Mouse (Mus musculus): ENCODE data around the gene Phf20.

Phf20 gene

DNA sequence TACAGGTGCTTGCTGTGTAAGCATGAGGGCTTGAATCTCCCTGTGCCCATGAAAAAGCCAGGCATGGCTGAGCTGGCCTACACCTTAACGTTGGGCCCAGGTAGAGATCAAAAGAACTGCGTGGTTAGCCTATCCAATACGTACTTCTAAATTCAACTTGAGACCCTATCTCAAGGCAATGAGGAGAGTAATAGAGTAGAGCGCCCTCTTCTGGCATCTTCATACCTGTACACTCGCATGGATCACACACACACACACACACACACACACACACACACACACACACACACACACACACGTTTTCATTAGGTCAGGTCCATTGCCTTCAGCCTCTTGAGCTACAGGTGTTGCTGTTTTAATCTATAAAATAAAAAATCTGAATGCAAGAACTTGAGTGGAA, 118.5 kb downstream of the Phf20 start:
- DNase-seq (ENCODE audit: low read depth) = no peak

DNA sequence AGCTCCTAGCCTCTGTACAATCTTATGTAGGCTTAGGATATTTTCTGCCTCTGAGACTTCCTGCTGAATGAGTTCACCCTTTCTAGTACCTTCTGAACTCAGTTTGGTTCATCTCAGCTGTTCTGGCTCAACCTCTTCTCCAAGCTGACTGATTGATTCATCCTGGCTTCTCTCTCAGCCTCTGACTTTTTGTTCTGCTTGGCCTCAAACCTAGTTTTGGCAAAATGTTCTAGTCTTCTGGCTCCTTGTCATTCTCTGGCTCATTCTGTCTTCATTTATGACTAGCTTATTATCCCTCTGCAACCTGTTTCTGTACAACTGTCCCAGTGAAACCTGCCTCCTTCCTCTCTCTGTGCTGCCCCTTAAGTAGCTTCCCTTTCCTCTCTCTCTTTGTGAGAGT, 122.2 kb downstream of the Phf20 start:
- no peak for DNase-seq (ENCODE audit: low read depth)

DNA sequence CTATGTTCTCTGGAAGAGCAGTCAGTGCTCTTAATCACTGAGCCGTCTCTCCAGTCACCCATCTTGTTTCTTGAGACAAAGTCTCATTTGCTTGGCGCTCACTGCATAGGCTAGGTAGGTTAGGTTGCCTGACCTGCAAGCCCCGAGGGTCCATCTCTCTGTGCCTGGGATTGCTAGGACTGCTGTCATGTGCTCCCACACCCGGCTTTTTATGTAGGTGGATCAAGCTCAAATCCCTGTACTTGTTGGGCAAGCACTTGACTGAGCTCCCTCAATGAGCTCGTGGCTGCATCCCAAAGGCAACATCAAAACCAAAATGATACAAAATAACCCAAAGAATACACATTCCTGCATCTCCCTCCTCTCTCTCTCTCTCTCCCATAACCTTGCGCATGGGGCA, 125.3 kb downstream of the Phf20 start:
- DNase-seq (ENCODE audit: low read depth) = no peak

DNA sequence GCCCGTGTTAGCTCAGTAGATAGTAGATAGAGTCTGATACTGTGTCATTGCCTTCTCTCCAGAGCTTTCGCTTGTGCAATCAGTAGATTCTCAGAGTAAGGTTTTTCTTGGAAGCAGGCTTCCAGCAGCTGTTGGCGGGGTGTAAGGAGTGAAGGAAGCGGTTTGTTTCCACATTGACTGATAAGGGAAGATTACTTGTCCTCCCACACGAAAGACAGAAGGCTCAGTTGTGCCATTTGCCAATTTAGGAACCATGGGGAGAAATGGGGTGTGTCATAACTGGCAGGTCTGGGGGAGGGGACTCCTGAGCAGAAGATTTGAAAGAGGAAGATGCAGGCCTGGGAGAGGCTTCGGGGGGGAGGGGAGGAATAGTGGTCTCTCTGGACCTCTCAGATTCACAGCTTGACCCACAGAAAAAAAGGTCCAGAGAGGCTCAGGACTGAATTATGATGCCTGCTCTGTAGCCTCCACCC, 127.9 kb downstream of the Phf20 start:
- DNase-seq (ENCODE audit: low read depth) = peak; percentile 85

DNA sequence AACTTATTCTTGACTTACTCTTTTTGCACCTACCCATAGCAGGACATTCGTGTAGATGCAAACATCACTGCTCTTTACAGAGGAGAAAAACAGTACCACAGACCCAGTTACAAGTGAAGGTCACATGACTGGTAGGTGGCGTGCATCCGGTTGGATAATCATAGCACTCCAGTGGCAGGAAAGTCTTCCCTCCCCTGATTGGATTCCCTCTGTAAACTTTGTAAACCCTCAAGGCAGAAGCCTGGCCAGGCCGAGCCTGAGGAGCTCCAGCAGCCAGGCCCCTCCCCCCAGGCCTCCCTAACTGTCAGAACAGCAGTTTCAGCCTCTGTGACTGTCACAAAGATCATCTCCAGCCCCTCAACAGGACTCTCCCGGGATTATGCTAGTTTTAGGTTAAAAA, 128.4 kb downstream of the Phf20 start:
- DNase-seq (ENCODE audit: low read depth) = peak; percentile 26

DNA sequence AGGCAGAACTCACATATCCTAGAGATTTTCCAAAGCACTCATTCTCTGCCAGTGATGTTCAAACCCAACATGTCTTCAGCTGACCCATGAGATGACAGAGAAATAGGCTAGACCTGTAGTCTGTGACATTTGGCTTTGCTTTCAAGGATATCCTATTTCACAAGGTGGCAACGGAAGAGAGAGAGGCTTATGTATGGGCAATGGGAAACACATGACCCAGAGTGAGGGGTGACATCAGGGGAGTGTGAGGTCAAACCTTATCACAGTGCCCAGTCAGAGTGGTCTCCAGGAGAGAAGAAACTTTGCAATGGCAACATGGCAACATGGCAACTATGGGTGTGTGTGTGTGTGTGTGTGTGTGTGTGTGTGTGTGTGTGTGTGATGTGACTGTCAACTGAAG, 134.4 kb downstream of the Phf20 start:
- peak; percentile 35 for DNase-seq (ENCODE audit: low read depth)

DNA sequence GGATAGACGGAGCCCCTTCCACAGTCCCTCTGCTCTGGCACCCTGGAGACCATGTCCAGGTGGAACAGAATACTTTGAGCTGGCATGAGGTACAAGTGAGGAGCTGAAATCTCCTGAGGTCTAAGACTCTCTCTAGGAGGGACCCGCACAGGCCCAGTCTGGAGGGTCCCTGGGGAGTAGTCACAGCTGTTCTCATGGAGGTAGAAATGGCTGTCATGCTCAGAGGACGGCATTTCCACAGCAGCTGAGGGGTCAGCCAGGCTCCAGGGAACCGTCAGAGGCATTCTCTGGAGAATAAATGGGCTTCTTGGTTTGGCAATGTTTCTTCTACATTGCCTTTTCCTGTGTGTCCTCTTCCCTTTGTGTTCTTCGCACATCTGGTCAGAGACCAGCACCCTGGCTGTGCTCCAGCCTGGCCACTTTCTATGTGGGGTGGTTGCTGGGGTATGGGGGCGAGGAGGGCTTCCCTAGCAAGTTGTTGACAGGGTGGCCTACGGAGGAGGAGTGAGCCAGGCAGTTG, 135.2 kb downstream of the Phf20 start:
- no peak for DNase-seq (ENCODE audit: low read depth)

DNA sequence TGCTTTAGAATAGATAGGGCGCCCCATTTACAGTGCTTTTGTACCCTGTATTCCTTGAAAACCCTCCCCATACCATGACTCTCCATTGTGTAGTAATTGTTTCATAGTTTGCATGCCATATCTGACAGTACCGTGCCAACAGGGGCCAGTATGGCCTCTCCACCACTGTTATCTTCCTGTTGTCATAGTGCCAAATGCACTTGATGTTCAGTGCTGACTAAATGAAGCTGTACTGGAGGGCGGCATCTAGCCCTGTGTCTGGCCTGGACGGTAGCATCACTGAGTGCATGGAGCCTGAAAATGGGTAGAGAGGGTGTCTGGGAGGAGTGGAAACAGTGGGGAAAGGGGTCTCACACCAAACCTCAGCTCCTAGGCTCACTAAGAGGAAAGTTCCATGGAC, 143.8 kb downstream of the Phf20 start:
- no peak for DNase-seq (ENCODE audit: low read depth)

DNA sequence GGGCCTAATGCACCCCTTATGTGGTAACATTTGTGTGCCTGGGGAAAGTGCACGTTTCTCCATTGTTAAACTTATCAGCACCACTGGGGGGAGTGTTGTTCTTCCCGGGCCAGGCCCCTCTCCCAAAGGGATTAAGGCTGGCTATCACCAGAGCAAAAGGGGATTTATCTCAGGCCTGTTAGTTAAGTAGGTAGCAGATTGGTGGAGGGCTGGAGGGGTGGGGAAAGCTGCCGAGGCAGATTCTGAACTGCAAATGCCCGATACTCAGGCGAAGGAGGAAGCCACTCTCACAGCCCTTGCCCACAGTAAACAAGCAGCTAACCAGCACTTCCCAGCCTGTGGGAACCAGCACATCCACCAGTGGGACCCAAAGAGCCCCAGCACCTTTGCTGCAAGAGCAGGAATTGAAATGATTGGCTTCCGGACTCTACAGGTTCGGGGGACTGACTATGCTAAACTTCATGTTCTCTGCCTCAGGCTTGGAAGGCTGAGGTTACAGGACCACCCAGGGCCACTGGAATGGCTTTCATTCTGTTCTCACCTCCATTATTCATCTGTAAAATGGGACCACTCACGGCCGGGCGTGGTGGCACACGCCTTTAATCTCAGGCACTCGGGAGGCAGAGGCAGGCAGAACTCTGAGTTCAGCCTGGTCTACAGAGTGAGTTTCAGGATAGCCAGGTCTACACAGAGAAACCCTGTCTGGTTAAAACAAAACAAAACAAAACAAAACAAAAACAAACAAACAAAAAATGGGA, 148.7 kb downstream of the Phf20 start:
- DNase-seq (ENCODE audit: low read depth) = peak; percentile 13

DNA sequence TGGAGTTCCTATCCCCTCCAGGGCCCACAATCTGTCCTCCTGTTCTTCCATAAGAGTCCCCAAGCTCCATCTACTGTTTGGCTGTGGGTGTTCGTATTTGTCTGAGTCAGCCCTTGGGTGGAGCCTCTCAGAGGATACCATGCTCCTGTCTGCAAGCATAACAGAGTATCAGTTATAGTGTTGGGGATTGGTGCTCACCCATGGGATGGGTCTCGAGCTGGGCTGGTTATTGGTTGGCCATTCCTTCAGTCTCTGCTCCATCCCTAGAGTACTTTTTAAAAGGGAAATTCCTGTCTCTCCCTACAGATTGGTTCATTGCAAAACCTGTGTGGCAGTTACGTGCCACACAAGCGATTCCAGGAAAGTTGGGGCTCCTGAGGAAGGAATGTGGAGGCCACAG, 152.5 kb downstream of the Phf20 start:
- no peak for DNase-seq (ENCODE audit: low read depth)

DNA sequence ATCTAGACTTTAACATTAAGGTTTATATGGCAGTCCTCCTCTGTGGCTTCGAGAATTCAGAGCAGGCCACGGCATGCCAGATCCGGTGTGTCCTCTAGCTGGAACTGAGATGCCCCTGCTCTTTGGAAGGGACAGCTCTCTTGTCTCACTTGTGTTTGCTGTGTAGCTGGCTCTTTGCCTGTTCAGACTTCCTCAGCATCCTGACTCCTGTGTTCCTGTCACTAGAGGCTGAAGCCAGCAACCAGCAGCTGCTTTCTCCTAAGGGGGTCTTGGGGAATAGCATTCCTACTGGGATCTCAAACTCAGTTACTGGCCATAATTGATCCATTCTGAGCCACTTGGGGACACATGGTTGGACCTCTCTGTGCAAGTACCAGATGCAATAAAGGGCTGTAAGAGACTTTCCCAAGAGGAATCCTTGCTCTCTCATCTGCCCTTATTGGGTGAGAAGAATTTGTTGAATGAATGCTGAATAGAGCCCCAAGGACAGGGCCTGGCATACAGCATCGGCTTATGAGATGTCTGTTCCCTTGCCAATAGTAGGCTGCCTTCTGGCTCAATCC, 153.1 kb downstream of the Phf20 start:
- DNase-seq (ENCODE audit: low read depth) = no peak

DNA sequence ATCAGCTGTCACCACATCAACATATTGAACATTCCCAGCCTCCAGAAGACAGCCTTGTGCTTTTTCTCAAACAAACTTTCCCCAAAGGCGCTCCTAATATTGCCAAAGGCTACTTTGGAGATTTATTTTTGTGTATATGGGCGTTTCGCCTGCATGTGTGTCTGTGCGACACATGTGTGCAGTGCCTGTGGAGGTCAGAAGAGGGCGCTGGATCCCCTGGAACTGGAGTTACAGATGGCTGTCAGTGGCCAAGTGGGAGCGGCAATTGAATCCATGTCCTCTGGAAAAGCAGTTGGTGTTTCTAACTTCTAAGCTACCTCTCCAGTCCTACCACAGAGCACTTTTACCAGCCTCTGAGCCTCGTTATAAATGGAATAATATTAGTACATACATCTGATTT, 155.0 kb downstream of the Phf20 start:
- peak; percentile 12 for DNase-seq (ENCODE audit: low read depth)

DNA sequence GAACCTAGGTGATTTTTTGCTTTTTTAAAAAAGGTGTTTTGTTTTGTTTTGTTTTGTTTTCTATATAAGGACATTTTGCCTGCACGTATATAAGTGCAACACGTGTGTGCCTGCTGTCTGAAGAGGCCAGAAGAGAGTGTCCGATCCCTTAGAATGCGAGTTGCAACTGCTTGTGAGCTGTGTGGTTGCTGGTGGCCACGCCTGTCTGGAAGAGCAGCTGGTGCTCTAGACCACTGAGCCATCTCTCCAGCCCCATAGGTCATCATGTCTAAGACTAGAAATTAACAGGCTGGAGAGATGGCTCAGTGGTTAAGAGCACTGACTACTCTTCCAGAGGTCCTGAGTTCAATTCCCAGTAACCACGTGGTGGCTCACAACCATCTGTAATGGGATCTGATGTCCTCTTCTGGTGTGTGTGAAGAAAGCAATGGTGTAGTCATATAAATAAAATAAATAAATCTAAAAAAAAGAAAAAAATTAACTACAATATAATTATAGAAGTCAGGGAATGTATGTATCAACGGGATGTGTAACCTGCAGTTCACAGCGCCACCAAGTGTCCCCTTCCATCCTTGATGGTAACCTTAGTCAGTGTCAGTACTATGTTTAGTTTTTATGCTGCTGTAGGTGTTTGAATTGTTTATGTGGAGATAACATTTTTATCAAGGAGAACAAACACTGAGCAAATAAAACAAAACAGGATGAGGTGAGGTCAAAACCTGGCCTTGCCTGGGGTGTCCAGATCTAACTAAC, 156.3 kb downstream of the Phf20 start:
- DNase-seq (ENCODE audit: low read depth) = peak; percentile 53

DNA sequence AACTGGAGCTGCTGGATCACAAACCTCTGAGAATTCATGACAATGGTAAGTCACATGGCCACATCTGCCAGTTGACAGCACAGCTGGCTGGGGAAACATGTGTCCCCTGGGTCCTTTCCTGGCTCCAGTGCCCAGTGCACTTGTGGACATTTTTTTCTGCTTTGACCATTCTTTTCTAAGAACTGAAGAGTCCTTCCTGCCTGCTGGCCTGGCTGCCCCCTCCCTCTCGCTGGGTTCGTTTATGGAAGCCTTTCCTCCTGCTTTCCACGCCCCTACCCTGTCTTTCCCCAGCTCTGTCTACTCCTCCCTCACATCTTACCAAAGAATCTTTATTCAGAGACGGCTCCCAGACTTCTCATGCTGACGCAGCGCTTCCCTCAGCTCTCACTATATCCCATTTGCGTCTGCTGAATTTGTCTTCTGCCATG, 157.0 kb downstream of the Phf20 start:
- DNase-seq (ENCODE audit: low read depth) = no peak

DNA sequence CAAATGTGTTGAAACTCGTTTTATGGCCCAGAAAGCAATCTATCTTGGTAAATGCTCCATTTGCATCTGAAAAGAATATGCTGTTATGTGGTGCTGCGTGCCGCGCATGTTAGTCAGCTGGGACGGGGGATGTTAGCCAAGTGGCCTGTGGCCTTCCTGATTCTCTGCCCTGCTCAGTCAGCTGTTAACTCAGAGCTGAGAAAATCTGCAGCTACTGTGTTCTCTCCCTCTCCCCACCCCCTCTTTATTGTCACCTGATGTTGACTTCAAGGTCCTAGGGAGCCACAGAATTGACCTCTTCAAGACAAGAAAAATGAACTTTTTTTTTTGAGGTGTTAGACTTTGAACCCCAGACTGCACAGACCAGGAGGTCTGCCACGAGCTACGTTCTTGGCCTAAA, 159.8 kb downstream of the Phf20 start:
- DNase-seq (ENCODE audit: low read depth) = no peak

Measured in 416B (cell line).